Mouse (Mus musculus) bone marrow, adult 2 months (tissue): Measurements from ENCODE around the gene Tmco4. TPM values are rescaled to one million over a fixed set of nuclear protein-coding genes. Genes with fewer than 3 reads are reported as not detected.
A peak's percentile ranks its signal among the peaks of the same experiment; 100 is the strongest.

ENCODE experiments used
- H3K27ac ChIP-seq: fragments of 200-500 bp; 2 replicates; pipeline ENCODE4 v1.5.1; 2012; ENCODE audit warnings: low read depth, mild to moderate bottlenecking, control low read depth, inconsistent platforms, low read length; ENCODE audit not compliant: control insufficient read depth, poor library complexity, insufficient read depth
- H3K4me1 ChIP-seq: fragments of 200-500 bp; 2 replicates; pipeline ENCODE4 v1.6.1; 2011; ENCODE audit warnings: low read length; ENCODE audit not compliant: control insufficient read depth, insufficient read depth
- H3K4me3 ChIP-seq: fragments of 200-500 bp; replicated peaks from 2 replicates; pipeline ENCODE3; 2011; ENCODE audit warnings: mild to moderate bottlenecking, low read depth, low read length, control low read depth; ENCODE audit not compliant: control insufficient read depth
- CTCF ChIP-seq: fragments of 200-500 bp; IDR thresholded peaks from 2 replicates; pipeline ENCODE4 v1.5.1; 2011; ENCODE audit warnings: low read length, control low read depth; ENCODE audit not compliant: control insufficient read depth, insufficient read depth
- POLR2A ChIP-seq: fragments of 200-500 bp; IDR thresholded peaks from 2 replicates; pipeline ENCODE4 v1.6.1; 2011; ENCODE audit warnings: low read depth, mild to moderate bottlenecking, control low read depth, low read length, borderline replicate concordance; ENCODE audit not compliant: control insufficient read depth
- WGBS: fragments of 180-500 bp; shearing (Covaris S2); methylation state at CpG from one replicate; pipeline ENCODE4 v1.1.7; 2018; 5-methylcytosine and 5-hydroxymethylcytosine counted together
- polyA plus RNA-seq: library from polyadenylated mRNA; stranded (reverse); fragments of >200 nt; gene quantifications from 2 replicates; pipeline ENCODE4 v1.2.4, GENCODE M21; 2011; ENCODE audit warnings: low replicate concordance; ENCODE audit not compliant: missing spikeins, insufficient read depth, insufficient read length

Tmco4 gene
- polyA plus RNA-seq, 1 experiment, result 2.7 TPM

DNA sequence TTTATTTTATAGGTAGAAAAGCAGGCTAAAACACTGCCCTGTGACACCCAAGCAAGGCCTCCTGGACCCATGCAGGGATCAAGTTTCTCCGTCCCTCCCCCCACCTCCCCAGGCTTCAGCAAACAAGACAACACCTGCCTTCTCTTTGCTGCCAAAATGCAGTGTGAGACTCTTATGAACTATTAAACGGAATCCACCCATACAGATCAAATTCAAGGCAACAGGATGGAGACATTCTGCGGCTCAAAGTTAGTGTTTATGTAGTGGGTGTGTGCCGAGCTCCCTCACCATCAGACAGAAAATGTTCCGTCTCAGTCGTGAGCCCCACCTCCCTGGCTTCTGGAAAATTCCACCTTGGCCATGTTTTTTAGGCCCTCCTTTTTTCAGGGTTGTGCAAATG lies 30.7 kb upstream of the Tmco4 start:
- no peak for TF ChIP-seq POLR2A
- no peak for TF ChIP-seq CTCF
- WGBS, result 82% methylated on average over 6 of the region's 6 CpGs
- peaks cover 1% of the 10 kb centered on the region; the same call in 1 of the 2 replicates for H3K4me1 ChIP-seq
- no peak overlapping the region for H3K27ac ChIP-seq
- H3K4me3 ChIP-seq, result no peak overlapping the region

DNA sequence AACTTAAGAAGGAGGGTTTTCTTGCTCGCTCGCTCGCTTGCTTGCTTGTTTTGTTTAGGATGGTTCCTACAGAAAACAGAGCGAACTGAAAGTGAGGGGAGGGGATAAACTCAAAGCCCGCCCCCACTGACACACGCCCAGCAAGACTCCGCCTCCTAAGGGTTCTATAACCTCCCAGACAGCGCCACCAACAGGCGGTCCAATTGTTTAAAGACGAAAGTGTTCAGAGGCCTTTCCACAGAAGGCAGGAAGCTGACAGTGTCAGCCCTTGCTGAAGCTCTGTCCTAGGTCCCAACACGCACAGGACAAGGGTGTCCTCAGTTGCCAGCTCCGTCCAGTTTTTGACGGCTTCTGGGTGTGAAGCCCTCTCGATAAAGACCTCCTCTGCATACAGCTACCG lies 29.0 kb upstream of the Tmco4 start:
- peak overlapping the region; percentile 40 for H3K4me3 ChIP-seq
- no peak overlapping the region for H3K27ac ChIP-seq
- TF ChIP-seq POLR2A, result no peak
- peak; percentile 84 for TF ChIP-seq CTCF
- WGBS, result 10% methylated on average over 15 of the region's 15 CpGs
- H3K4me1 ChIP-seq, result peaks cover 1% of the 10 kb centered on the region; the same call in 1 of the 2 replicates

DNA sequence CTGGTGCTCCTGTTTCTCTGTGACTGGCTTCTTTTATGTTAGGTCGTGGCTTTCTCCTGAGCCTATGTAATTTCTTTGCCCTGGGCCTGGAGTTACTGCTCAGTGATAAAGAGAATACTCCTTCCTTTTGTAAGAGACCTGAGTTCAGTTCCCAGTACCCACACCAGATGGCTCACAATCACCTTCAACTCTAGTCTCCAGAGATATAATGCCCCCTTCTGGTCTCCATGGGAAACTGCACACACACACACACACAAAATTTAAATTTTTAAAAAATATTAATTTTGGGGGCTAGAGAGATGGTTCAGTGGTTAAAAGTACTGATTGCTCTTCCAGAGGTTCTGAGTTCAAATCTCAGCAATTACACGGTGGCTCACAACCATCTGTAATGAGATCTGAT lies 24.4 kb upstream of the Tmco4 start:
- no peak for TF ChIP-seq CTCF
- no peak for TF ChIP-seq POLR2A
- Histone ChIP-seq H3K4me3 (no peak overlapping the region), H3K4me1 (no peaks in the 10 kb centered on the region), H3K27ac (no peak overlapping the region)
- WGBS, result 74% methylated on average over 2 of the region's 2 CpGs

DNA sequence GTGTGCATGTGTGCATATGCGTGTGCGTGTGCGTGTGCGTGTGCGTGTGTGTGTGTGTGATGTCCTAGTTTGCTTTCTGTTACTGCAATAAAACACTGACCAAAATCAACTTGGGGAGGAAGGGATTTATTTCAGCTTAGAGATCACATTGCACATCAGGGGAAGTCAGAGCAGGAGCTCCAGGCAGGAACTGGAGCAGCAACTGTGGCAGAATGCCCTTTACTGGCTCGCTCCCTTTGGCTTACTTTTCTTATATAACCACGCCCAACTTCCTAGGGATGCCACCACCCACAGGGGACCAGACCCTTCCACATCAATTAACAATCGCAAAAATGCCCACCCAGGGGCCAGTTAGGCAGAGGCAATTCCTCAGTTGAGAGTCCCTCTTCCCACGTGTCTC lies 14.1 kb upstream of the Tmco4 start:
- WGBS, result 81% methylated on average over 9 of the region's 9 CpGs
- no peak for TF ChIP-seq POLR2A
- no peaks in the 10 kb centered on the region for H3K4me1 ChIP-seq
- no peak overlapping the region for H3K27ac ChIP-seq
- no peak overlapping the region for H3K4me3 ChIP-seq

DNA sequence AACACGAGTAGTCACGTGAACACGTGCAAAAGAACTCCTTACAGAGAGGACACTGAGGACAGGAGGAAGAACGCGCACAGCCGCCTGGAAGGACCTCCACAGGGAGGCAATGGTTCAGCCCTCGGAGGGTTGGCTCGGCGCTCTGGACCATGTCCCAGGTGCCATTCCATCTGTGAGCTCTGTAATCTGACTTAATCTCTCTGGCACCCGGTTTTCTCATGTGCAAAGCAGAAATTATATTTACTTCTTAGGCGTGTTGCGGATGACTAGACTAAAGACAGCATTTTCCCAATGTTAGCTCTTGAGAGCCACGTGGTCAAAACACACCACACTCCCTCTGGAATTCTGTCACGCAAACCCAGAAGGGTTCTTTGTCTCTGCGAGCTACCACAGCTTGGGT lies 13.6 kb upstream of the Tmco4 start:
- TF ChIP-seq CTCF (no peak), POLR2A (no peak)
- H3K27ac ChIP-seq, result no peak overlapping the region
- H3K4me1 ChIP-seq, result no peaks in the 10 kb centered on the region
- no peak overlapping the region for H3K4me3 ChIP-seq
- WGBS, result 81% methylated on average over 15 of the region's 15 CpGs

DNA sequence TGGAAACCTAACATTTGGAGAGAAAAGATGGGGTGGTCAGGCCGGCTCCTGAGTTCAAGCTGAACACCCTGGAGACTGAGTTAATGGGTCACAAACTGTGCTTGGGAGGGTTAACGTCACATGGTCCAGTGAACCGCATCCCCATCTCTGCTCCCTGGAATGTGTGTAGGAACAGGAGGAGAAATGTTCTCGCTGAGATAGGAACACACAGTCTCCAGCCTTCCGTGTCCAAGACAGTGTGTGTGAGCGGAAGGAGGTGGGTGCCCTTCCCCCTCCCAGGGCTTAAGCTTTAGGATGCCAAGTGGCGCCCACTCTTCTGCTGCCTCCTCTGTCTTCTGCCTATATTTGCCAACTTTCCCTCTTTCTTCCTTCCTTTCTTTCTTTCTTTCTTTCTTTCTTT lies 12.8 kb upstream of the Tmco4 start:
- TF ChIP-seq POLR2A (no peak), CTCF (no peak)
- Histone ChIP-seq H3K4me3 (no peak overlapping the region), H3K4me1 (no peaks in the 10 kb centered on the region), H3K27ac (no peak overlapping the region)
- 78% methylated on average over 7 of the region's 7 CpGs for WGBS

DNA sequence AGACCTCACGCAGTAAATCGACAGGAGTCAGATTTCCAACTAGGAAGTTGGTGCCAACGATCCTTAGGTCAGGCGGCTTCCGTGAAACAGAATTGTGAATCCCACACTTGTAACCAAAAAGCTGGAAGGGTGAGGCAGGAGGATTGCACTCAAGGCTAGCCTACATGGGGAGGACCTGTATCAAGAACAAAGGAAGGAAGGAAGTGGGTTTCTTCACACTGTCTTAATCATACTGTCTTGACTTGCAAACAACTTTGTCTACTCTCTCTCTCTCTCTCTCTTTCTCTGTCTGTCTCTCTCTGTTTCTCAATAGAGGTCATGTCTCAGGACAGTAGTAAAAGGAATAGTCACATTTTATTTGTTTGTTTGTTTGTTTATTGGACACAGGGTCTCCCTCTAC lies 10.0 kb upstream of the Tmco4 start:
- Histone ChIP-seq H3K4me1 (no peaks in the 10 kb centered on the region), H3K27ac (no peak overlapping the region), H3K4me3 (no peak overlapping the region)
- WGBS, result 51% methylated on average over 5 of the region's 5 CpGs
- TF ChIP-seq CTCF (no peak), POLR2A (no peak)

DNA sequence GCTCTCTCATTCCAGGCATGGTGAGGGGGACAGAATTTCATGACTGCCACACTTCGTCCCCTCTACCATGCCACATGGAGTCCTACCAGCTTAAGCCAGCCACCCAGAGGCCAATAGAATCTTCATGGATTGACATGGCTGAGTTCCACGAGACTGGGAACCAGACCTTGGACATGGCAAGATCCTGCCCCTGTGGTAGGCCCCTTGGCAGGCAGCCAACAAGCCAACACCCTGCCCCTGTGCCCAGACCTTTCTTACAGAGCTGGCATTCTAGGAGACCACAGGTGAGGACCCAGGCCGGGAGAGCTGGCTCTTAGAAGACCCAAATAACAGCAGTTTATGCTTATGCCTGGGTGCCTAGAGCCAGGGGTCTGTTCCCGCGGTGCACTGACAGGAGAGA lies 6.8 kb upstream of the Tmco4 start:
- 59% methylated on average over 5 of the region's 5 CpGs for WGBS
- H3K27ac ChIP-seq, result no peak overlapping the region
- TF ChIP-seq POLR2A, result no peak
- TF ChIP-seq CTCF, result no peak
- no peak overlapping the region for H3K4me3 ChIP-seq
- no peaks in the 10 kb centered on the region for H3K4me1 ChIP-seq

DNA sequence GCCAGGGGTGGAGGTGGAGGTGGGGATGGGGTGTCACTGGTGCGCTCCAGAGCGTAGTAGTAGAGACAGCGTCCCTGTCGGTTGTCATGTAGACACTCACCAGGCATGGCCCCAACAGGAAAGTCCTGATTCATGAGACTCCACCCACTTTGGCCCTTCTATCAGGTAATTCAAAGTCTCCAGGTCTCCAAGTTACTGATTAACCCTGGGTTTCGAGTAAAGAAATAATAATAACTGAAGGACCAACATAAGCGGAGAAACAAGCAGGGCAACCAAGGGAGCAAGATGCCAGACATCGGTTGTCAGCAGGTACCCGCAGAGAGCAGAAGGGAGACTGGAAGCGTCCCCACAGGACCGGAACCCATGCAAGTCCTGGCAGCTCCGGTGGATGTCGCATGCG lies 5.8 kb upstream of the Tmco4 start, which contains the start of gene Rnf186:
Gene Rnf186 (plus strand): TSS at position 247 of the 400 bp plus-strand sequence.
- Histone ChIP-seq H3K27ac (no peak within 1 kb of the TSS), H3K4me1 (no peaks in the 10 kb centered on the region), H3K4me3 (no peak within 1 kb of the TSS)
- TF ChIP-seq POLR2A (no peak), CTCF (no peak)
- 89% methylated on average over 13 of the region's 13 CpGs for WGBS
